Mouse (Mus musculus): ENCODE measurements at regions not wholly inside any gene's neighbourhood (a gene's known extent, or its start where the extent isn't known, plus 50 kb on each side); places are given as distances from the start of the nearest gene placed in this dataset.
"Not testable (repeated sequence)": the region's sequence is repeated elsewhere in the genome, so short reads cannot be mapped to it uniquely, and the experiment has no call there.

DNA sequence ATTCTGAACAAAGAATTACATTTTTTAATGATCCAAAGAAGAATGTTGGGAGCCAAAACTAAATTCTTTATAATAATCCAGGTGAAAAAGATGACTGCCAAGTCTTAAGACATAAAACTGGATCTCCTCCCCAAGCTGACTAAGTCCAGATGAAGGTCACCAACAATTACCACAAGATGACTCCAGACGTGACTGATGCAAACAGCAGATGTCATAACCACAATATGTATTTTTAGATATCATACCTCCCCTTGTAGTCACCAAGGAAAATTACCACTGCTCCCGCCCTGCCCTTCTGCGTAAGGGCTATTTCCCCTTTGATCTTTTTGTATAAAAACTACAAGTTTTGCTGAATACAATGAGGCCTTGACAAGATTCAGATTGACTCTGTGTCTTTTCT lies 1110.4 kb downstream of the Basp1 start:
- DNase-seq: not testable (repeated sequence)

- no peak for DNase-seq
Observed at GRCm38 (mm10) chr15:24297236-24297635, 1116.3 kb downstream of the Basp1 start.

DNA sequence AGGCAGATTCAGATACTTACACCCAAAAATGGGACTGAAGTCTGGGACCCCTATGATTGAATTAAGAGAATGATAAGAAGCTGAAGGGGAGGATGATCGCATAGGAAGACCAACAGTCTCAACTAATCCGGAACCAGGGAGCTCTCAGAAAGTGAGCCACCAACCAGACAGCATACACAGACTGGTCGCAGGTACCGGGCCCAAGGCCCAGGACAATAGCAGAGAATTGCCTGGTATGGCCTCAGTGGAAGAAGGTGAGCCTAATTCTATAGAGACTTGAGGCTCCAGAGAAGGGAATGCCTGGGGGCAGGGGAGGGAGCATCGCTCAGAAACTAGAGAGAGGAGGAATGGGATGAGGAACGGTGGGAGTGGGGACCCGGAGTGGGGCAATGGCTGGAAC lies 1116.8 kb downstream of the Basp1 start:
- no peak for DNase-seq

GRCm38 (mm10) chr15:24275100-24275499 lies 1138.5 kb downstream of the Basp1 start:
- no peak for DNase-seq

GRCm38 (mm10) chr15:24267360-24267759 lies 1146.2 kb downstream of the Basp1 start:
- no peak for DNase-seq

Data from adrenal gland, postnatal 10 days (tissue).